Mouse (Mus musculus): Measurements from ENCODE around the gene Abcg1. TPM values are rescaled to one million over a fixed set of nuclear protein-coding genes. Genes with fewer than 3 reads are reported as not detected.

Gene Abcg1
- polyA plus RNA-seq, 1 experiment from 2014 or later = 13.0 TPM

DNA sequence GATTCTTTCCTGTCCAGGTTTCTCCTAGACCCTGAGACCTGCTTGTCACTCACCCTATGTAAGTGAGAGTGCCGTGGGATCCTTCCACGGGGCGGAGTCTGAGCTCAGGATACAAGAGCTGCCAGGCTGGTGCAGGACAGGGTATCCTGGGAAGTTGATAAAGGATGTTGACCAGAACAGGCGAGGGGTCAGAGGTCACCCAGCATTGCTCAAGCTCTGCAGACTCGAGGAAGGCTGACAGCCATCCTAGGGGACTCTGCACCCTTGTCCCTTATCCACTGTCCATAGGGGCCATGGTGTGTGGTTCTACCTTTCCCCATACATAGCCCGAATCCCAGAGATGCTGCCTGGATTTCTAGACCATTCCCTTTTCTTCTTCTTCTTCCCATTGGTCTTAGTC is 58.6 kb downstream of the Abcg1 start:
- Histone ChIP-seq H3K9me3 (no peaks in the 10 kb centered on the region), H3K9ac (no peak overlapping the region), H3K27ac (no peak overlapping the region), H3K4me2 (replicated peaks) (no peak overlapping the region), H3K4me3 (no peak overlapping the region), H3K27me3 (replicated peaks) (no peaks in the 10 kb centered on the region), H3K4me1 (peaks cover 8% of the 10 kb centered on the region; the same call in 1 of the 2 replicates), H3K36me3 (peaks cover 7% of the 10 kb centered on the region)
- ATAC-seq (ENCODE audit: low FRiP score, low read depth) = no peak
- 81% methylated on average over 6 of the region's 6 CpGs for WGBS

DNA sequence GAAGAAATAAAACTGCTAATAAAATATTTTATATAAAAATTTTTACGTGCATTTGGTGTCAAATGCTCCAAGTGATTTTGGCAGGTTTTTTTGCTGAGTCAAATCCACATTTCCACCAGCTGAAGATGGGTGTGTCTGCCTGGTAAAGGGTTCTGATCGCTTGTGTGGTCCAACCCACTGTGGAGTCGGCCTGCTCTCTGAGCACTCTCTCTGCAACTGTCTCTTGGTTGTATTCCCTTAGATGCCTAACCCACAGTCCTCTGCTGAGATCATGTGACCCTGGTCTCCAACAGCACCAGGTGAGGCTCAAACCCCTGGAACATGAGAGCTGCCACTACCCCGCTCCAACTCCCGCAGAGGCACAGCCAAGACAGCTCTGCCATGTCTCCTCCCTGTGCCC is 60.5 kb downstream of the Abcg1 start:
- no peak overlapping the region for H3K4me3 ChIP-seq
- WGBS = 91% methylated on average over 5 of the region's 5 CpGs
- H3K4me2 ChIP-seq (replicated peaks) = no peak overlapping the region
- no peaks in the 10 kb centered on the region for H3K36me3 ChIP-seq
- no peak overlapping the region for H3K9ac ChIP-seq
- ATAC-seq (ENCODE audit: low FRiP score, low read depth) = no peak
- H3K9me3 ChIP-seq = 0 out of 2 replicates have a peak, but pooled peaks cover 1% of the 10 kb centered on the region
- H3K4me1 ChIP-seq = peaks cover 6% of the 10 kb centered on the region; the same call in 1 of the 2 replicates
- H3K27me3 ChIP-seq (replicated peaks) = no peaks in the 10 kb centered on the region
- H3K27ac ChIP-seq = no peak overlapping the region

DNA sequence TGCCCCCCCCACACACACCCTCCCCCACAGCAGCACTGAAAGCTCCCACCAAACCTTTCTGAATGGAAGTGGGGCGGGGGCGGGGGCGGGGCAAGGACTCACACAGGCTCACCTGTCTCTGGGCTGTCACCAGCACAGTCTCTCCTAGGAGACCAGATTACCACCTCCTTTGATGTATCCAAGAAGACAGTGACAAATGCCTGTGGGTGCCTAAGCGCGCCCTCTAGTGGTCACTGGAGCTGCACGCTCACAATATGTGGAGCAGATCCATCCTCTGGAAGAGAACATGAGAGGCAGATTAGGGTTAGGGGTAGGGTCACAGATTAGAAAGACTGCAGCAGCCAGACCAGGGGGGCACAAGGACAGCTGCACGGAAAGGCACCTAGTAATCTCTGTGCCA is 62.0 kb downstream of the Abcg1 start:
- no peak overlapping the region for H3K4me3 ChIP-seq
- 3% methylated on average over 7 of the region's 7 CpGs for WGBS
- no peaks in the 10 kb centered on the region for H3K4me1 ChIP-seq
- no peak overlapping the region for H3K4me2 ChIP-seq (replicated peaks)
- H3K27ac ChIP-seq = no peak overlapping the region
- no peaks in the 10 kb centered on the region for H3K27me3 ChIP-seq (replicated peaks)
- H3K9me3 ChIP-seq = 0 out of 2 replicates have a peak, but pooled peaks cover 4% of the 10 kb centered on the region
- ATAC-seq (ENCODE audit: low FRiP score, low read depth) = no peak
- no peaks in the 10 kb centered on the region for H3K36me3 ChIP-seq
- no peak overlapping the region for H3K9ac ChIP-seq

- Histone ChIP-seq H3K4me2 (replicated peaks) (no peak overlapping the region), H3K27ac (no peak overlapping the region), H3K9me3 (0 out of 2 replicates have a peak, but pooled peaks cover 4% of the 10 kb centered on the region), H3K4me3 (no peak overlapping the region), H3K9ac (no peak overlapping the region), H3K4me1 (peaks cover 6% of the 10 kb centered on the region; the same call in 1 of the 2 replicates), H3K27me3 (replicated peaks) (no peaks in the 10 kb centered on the region), H3K36me3 (no peaks in the 10 kb centered on the region)
- 19% methylated on average over 8 of the region's 8 CpGs for WGBS
- no peak for ATAC-seq (ENCODE audit: low FRiP score, low read depth)
Measured at GRCm38 (mm10) chr17:31121975-31122374, 64.5 kb downstream of the Abcg1 start.

DNA sequence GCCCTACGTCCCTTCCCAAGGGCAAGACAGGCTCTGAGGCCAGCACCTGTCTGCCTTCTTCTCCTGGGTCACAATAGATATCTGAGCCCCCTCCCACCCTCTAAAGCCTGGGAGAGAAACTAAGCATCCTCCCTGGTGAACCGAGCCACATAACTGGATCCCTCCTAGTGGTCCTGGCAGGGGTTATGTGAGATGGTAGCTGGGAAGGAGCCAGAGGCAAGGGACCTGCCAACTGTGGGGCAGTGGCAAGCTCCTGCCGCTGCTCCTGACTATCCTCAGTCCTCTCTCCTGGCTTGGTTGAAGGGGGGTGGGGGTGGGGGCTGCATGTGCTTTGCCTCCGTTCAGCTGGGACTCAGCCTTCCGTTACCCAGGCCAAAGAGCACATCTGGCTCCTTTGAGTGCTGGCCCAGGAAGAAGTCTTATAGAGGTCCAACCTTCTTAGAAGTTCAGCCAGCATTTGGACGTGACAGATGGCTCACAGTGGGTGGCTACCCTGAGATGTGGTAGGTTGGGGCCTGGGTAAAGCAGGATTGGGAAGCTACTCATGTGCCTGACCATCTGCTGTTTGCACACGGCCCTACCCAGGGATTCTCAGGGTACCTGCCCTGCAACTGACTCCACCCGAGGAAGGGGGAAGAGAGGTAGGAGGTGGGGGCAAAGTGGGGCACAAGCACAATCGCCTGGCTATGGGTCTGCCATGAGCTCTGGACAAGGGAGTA is 68.2 kb downstream of the Abcg1 start:
- H3K4me1 ChIP-seq = peaks cover 10% of the 10 kb centered on the region
- H3K4me3 ChIP-seq = no peak overlapping the region
- H3K36me3 ChIP-seq = no peaks in the 10 kb centered on the region
- no peak for ATAC-seq (ENCODE audit: low FRiP score, low read depth)
- H3K4me2 ChIP-seq (replicated peaks) = no peak overlapping the region
- no peaks in the 10 kb centered on the region for H3K27me3 ChIP-seq (replicated peaks)
- no peak overlapping the region for H3K9ac ChIP-seq
- 0 out of 2 replicates have a peak, but pooled peaks cover 4% of the 10 kb centered on the region for H3K9me3 ChIP-seq
- WGBS = 51% methylated on average over 9 of the region's 9 CpGs
- H3K27ac ChIP-seq = no peak overlapping the region

DNA sequence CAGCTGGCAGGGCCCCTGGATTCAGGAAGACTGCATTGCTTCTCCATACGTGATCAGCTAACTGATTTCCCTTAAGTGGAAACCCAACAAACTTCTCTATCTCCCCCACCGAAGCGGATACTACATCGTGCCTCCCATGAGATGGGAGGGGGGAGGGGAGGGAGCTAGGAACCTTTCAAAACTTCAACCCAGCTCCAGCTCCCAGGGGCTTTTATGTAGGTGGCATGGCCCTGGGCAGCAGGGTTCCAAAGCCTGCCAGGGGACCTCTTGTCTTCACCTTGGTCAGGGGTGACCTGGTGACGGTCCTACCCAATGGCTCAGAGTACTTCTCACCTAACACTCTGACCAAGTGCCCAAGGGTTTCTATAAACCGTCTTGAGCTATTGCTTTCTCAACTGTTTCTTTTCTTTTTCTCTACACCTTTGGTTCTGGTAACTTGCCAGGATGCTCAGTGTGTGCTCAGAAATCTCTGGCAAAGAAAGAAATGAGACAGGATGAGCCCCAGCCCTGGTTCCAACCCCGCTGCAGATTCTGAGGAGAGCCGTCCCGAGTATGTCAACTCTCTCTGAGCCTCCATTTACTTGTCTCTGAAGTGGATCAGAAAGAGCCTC is 71.3 kb downstream of the Abcg1 start:
- Histone ChIP-seq H3K9me3 (no peaks in the 10 kb centered on the region), H3K9ac (no peak overlapping the region), H3K4me2 (replicated peaks) (no peak overlapping the region), H3K4me3 (no peak overlapping the region), H3K4me1 (peaks cover 10% of the 10 kb centered on the region), H3K27ac (no peak overlapping the region), H3K36me3 (no peaks in the 10 kb centered on the region), H3K27me3 (replicated peaks) (no peaks in the 10 kb centered on the region)
- no peak for ATAC-seq (ENCODE audit: low FRiP score, low read depth)
- 90% methylated on average over 9 of the region's 9 CpGs for WGBS

DNA sequence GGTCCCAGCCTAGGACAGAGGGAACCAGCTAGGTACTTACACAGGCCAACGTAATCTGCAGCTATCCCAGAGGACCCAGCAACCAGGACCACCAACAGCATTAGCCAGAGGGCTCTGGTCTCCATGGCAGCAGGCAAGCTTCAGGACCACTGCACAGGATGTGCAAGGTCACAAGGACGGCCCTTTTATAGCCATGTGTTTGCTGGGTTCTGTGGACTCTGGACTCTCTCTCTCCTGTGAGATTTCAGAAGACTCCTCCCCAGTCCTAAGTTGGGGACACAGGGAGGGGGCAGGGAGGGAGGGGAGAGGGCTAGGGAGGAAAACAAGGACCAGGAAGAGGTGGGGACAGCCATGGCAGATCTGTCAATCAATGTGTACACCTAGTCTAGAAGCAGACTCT is 72.0 kb downstream of the Abcg1 start, which contains the start of gene Tff3:
Gene Tff3 (minus strand): TSS at position 195 of the 400 bp plus-strand sequence.
- Histone ChIP-seq H3K27me3 (replicated peaks) (no peaks in the 10 kb centered on the region), H3K4me3 (no peak within 1 kb of the TSS), H3K9me3 (no peaks in the 10 kb centered on the region), H3K36me3 (no peaks in the 10 kb centered on the region), H3K27ac (no peak within 1 kb of the TSS), H3K4me2 (replicated peaks) (no peak within 1 kb of the TSS), H3K9ac (no peak within 1 kb of the TSS), H3K4me1 (peaks cover 10% of the 10 kb centered on the region)
- no peak for ATAC-seq (ENCODE audit: low FRiP score, low read depth)
- 17% methylated on average over 2 of the region's 2 CpGs for WGBS

- Histone ChIP-seq H3K9me3 (no peaks in the 10 kb centered on the region), H3K27me3 (replicated peaks) (no peaks in the 10 kb centered on the region), H3K4me1 (peaks cover 4% of the 10 kb centered on the region; the same call in 1 of the 2 replicates), H3K36me3 (no peaks in the 10 kb centered on the region), H3K4me3 (no peak overlapping the region), H3K27ac (no peak overlapping the region), H3K4me2 (replicated peaks) (no peak overlapping the region), H3K9ac (no peak overlapping the region)
- 85% methylated on average over 10 of the region's 10 CpGs for WGBS
- ATAC-seq (ENCODE audit: low FRiP score, low read depth) = no peak
Measured at GRCm38 (mm10) chr17:31131269-31131821, 73.9 kb downstream of the Abcg1 start.

- 78% methylated on average over 15 of the region's 15 CpGs for WGBS
- no peak overlapping the region for H3K27ac ChIP-seq
- H3K9ac ChIP-seq = no peak overlapping the region
- no peaks in the 10 kb centered on the region for H3K9me3 ChIP-seq
- H3K4me2 ChIP-seq (replicated peaks) = no peak overlapping the region
- no peak for ATAC-seq (ENCODE audit: low FRiP score, low read depth)
- H3K4me1 ChIP-seq = peaks cover 4% of the 10 kb centered on the region; the same call in 1 of the 2 replicates
- H3K27me3 ChIP-seq (replicated peaks) = no peaks in the 10 kb centered on the region
- H3K36me3 ChIP-seq = no peaks in the 10 kb centered on the region
- no peak overlapping the region for H3K4me3 ChIP-seq
Measured at GRCm38 (mm10) chr17:31133776-31134175, 76.3 kb downstream of the Abcg1 start.

DNA sequence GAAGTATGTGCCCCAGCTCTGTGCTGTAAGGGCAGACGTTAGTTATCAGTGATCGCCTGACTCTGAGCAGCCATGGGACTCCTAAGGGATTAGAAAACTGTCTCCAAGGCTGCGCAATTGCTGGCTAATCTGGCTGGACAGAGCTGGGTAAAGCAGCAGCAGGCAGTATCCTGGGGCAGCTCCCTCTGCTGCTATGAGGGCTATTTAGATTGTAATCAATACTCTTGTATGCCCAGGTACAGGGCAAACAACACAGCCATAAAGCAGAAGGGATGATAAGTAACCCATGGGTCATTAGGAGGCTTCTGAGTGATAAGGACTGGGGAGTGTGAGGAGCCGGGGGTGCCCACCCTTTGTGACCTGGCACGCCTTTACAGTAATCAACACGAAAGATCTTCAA is 77.4 kb downstream of the Abcg1 start:
- Histone ChIP-seq H3K9ac (no peak overlapping the region), H3K27me3 (replicated peaks) (no peaks in the 10 kb centered on the region), H3K27ac (no peak overlapping the region), H3K36me3 (no peaks in the 10 kb centered on the region), H3K4me3 (no peak overlapping the region), H3K4me2 (replicated peaks) (no peak overlapping the region), H3K9me3 (no peaks in the 10 kb centered on the region), H3K4me1 (no peaks in the 10 kb centered on the region)
- 86% methylated on average over 6 of the region's 6 CpGs for WGBS
- ATAC-seq (ENCODE audit: low FRiP score, low read depth) = no peak

DNA sequence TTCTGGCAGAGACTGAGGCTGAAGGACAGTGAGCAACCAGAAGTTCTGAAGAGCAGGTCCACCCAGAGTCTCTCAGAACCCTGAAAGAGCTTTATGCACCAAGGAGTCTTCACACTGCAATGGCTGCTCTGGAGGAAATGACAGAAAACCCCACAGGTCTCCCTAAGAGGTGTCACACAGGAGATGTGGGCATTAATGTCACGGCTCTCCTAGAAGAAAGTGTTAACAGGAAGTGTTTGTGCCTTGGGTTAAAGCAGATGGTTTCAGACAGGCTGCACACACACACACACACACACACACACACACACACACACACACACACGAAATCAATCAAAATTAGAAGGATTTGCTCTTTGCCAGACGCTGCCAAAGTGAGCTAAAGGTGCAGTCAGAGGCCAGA is 78.8 kb downstream of the Abcg1 start:
- WGBS = 64% methylated on average over 3 of the region's 3 CpGs
- no peak overlapping the region for H3K27ac ChIP-seq
- no peaks in the 10 kb centered on the region for H3K4me1 ChIP-seq
- no peaks in the 10 kb centered on the region for H3K27me3 ChIP-seq (replicated peaks)
- no peaks in the 10 kb centered on the region for H3K9me3 ChIP-seq
- no peak overlapping the region for H3K4me3 ChIP-seq
- H3K4me2 ChIP-seq (replicated peaks) = no peak overlapping the region
- ATAC-seq (ENCODE audit: low FRiP score, low read depth) = no peak
- H3K9ac ChIP-seq = no peak overlapping the region
- no peaks in the 10 kb centered on the region for H3K36me3 ChIP-seq

DNA sequence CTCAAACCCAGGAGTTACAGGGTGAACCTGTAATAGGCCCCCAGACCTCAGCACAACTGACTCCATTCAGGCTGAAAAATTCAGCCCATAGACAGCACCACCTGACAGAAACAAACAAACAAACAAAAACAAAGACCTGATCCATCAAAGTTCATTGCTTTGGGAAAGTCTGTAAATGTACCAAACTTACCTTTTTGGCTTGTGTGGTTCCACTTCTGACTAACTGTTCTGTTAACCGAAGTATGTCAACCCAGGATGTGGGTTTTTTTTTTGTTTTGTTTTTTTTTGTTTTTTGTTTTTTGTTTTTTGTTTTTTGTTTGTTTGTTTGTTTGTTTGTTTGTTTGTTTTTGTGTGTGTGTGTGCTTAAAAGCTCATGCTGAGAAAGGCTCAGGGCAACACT is 79.3 kb downstream of the Abcg1 start:
- no peak overlapping the region for H3K4me2 ChIP-seq (replicated peaks)
- no peak overlapping the region for H3K9ac ChIP-seq
- H3K27me3 ChIP-seq (replicated peaks) = no peaks in the 10 kb centered on the region
- H3K4me1 ChIP-seq = no peaks in the 10 kb centered on the region
- no peaks in the 10 kb centered on the region for H3K9me3 ChIP-seq
- no peak overlapping the region for H3K27ac ChIP-seq
- no peak overlapping the region for H3K4me3 ChIP-seq
- no peak for ATAC-seq (ENCODE audit: low FRiP score, low read depth)
- no peaks in the 10 kb centered on the region for H3K36me3 ChIP-seq
- 84% methylated on average over 1 of the region's 1 CpGs for WGBS

Measured in neural tube, embryonic 12.5 days (tissue).